Mouse (Mus musculus): ENCODE measurements around the gene Gpn1. TPM values are rescaled to one million over a fixed set of nuclear protein-coding genes. Genes with fewer than 3 reads are reported as not detected.

Gpn1 gene
- 19.1 TPM for polyA plus RNA-seq (2012; fragmentation: generic; extraction: Trizol)

- TF ChIP-seq POLR2AphosphoS2 (IDR thresholded peaks at IDR 0.05; ENCODE audit: insufficient read length, low read depth) = peak; percentile 31
- no peak for TF ChIP-seq MAX (IDR thresholded peaks at IDR 0.05; ENCODE audit: low read depth)
- peak; percentile 68 for TF ChIP-seq POLR2A (IDR thresholded peaks at IDR 0.05; ENCODE audit: insufficient read length, low read depth)
- TF ChIP-seq E2F4 (IDR thresholded peaks at IDR 0.05; ENCODE audit: insufficient read depth) = no peak
- peak within 1 kb of the TSS; percentile 59 for H3K4me3 ChIP-seq
- no peaks in the 10 kb centered on the region for H3K27me3 ChIP-seq (ENCODE audit: control insufficient read depth, insufficient read depth, insufficient read length)
- H3K79me2 ChIP-seq (ENCODE audit: control insufficient read depth, insufficient read depth) = peaks cover 5% of the 10 kb centered on the region
- H3K4me2 ChIP-seq (ENCODE audit: low read depth) = peak within 1 kb of the TSS; percentile 83
- H3ac ChIP-seq (ENCODE audit: control insufficient read depth, insufficient read length) = peak within 1 kb of the TSS; percentile 31
- H3K36me3 ChIP-seq (ENCODE audit: control insufficient read depth, insufficient read depth) = peaks cover 13% of the 10 kb centered on the region
Observed at GRCm38 (mm10) chr5:31494513-31495297, at the start of gene Gpn1. Gene Gpn1, plus strand, starts transcription at chr5:31494741.

- H3ac ChIP-seq (ENCODE audit: control insufficient read depth, insufficient read length) = no peak overlapping the region
- H3K4me2 ChIP-seq (ENCODE audit: low read depth) = no peak overlapping the region
- no peaks in the 10 kb centered on the region for H3K27me3 ChIP-seq (ENCODE audit: control insufficient read depth, insufficient read depth, insufficient read length)
- no peaks in the 10 kb centered on the region for H3K36me3 ChIP-seq (ENCODE audit: control insufficient read depth, insufficient read depth)
- peak overlapping the region; percentile 57 for H3K4me3 ChIP-seq
- TF ChIP-seq USF1 (IDR thresholded peaks at IDR 0.05; ENCODE audit: low read depth) = no peak
- TF ChIP-seq TCF12 (IDR thresholded peaks at IDR 0.05; ENCODE audit: insufficient read depth, poor library complexity, severe bottlenecking) = no peak
- TF ChIP-seq POLR2AphosphoS2 (IDR thresholded peaks at IDR 0.05; ENCODE audit: insufficient read length, low read depth) = no peak
- peaks cover 29% of the 10 kb centered on the region for H3K79me2 ChIP-seq (ENCODE audit: control insufficient read depth, insufficient read depth)
Observed at GRCm38 (mm10) chr5:31451336-31451735, 43.2 kb upstream of the Gpn1 start.

- Histone ChIP-seq H3K4me3 (peak within 1 kb of the TSS; percentile 57), H3K36me3 (ENCODE audit: control insufficient read depth, insufficient read depth) (no peaks in the 10 kb centered on the region), H3K27me3 (ENCODE audit: control insufficient read depth, insufficient read depth, insufficient read length) (no peaks in the 10 kb centered on the region), H3K4me2 (ENCODE audit: low read depth) (peak within 1 kb of the TSS; percentile 90), H3ac (ENCODE audit: control insufficient read depth, insufficient read length) (no peak within 1 kb of the TSS), H3K79me2 (ENCODE audit: control insufficient read depth, insufficient read depth) (peaks cover 36% of the 10 kb centered on the region)
- peak; percentile 90 for TF ChIP-seq USF1 (IDR thresholded peaks at IDR 0.05; ENCODE audit: low read depth)
- no peak for TF ChIP-seq MYOG (IDR thresholded peaks at IDR 0.05; ENCODE audit: control insufficient read depth in 1 of 3, insufficient read depth in 1 of 3, insufficient read length in 2 of 3, low read depth in 2 of 3)
- no peak for TF ChIP-seq MAX (IDR thresholded peaks at IDR 0.05; ENCODE audit: low read depth)
- TF ChIP-seq CEBPB (IDR thresholded peaks at IDR 0.05; ENCODE audit: insufficient read depth, poor library complexity, severe bottlenecking) = no peak
- TF ChIP-seq TCF12 (IDR thresholded peaks at IDR 0.05; ENCODE audit: insufficient read depth, poor library complexity, severe bottlenecking) = no peak
- peak; percentile 58 for TF ChIP-seq REST (IDR thresholded peaks at IDR 0.05; ENCODE audit: insufficient read depth, insufficient read length)
- peak; percentile 38 for TF ChIP-seq E2F4 (IDR thresholded peaks at IDR 0.05; ENCODE audit: insufficient read depth)
- TF ChIP-seq TCF3 (IDR thresholded peaks at IDR 0.05; ENCODE audit: insufficient read length, low read depth) = no peak
- TF ChIP-seq POLR2A (IDR thresholded peaks at IDR 0.05; ENCODE audit: insufficient read length, low read depth) = peak; percentile 51
- no peak for TF ChIP-seq MYOD1 (IDR thresholded peaks at IDR 0.05; ENCODE audit: control insufficient read depth in 1 of 3, insufficient read length in 2 of 3, low read depth in 2 of 3)
- peak; percentile 4 for TF ChIP-seq SRF (IDR thresholded peaks at IDR 0.05; ENCODE audit: control insufficient read depth, insufficient read length, low read depth)
- peak; percentile 73 for TF ChIP-seq POLR2AphosphoS2 (IDR thresholded peaks at IDR 0.05; ENCODE audit: insufficient read length, low read depth)
Observed at GRCm38 (mm10) chr5:31451878-31452561, 42.5 kb upstream of the Gpn1 start, which contains the start of gene Zfp512. Gene Zfp512, plus strand, starts transcription at chr5:31452431.

GRCm38 (mm10) chr5:31452562-31452878 is 42.0 kb upstream of the Gpn1 start:
- TF ChIP-seq POLR2AphosphoS2 (IDR thresholded peaks at IDR 0.05; ENCODE audit: insufficient read length, low read depth) (no peak), USF1 (IDR thresholded peaks at IDR 0.05; ENCODE audit: low read depth) (no peak), SRF (IDR thresholded peaks at IDR 0.05; ENCODE audit: control insufficient read depth, insufficient read length, low read depth) (no peak), CEBPB (IDR thresholded peaks at IDR 0.05; ENCODE audit: insufficient read depth, poor library complexity, severe bottlenecking) (no peak), TCF12 (IDR thresholded peaks at IDR 0.05; ENCODE audit: insufficient read depth, poor library complexity, severe bottlenecking) (no peak), MYOG (IDR thresholded peaks at IDR 0.05; ENCODE audit: control insufficient read depth in 1 of 3, insufficient read depth in 1 of 3, insufficient read length in 2 of 3, low read depth in 2 of 3) (no peak), REST (IDR thresholded peaks at IDR 0.05; ENCODE audit: insufficient read depth, insufficient read length) (no peak), TCF3 (IDR thresholded peaks at IDR 0.05; ENCODE audit: insufficient read length, low read depth) (no peak), MAX (IDR thresholded peaks at IDR 0.05; ENCODE audit: low read depth) (no peak), POLR2A (IDR thresholded peaks at IDR 0.05; ENCODE audit: insufficient read length, low read depth) (no peak)
- peaks cover 40% of the 10 kb centered on the region for H3K79me2 ChIP-seq (ENCODE audit: control insufficient read depth, insufficient read depth)
- H3ac ChIP-seq (ENCODE audit: control insufficient read depth, insufficient read length) = no peak overlapping the region
- no peaks in the 10 kb centered on the region for H3K27me3 ChIP-seq (ENCODE audit: control insufficient read depth, insufficient read depth, insufficient read length)
- H3K4me2 ChIP-seq (ENCODE audit: low read depth) = peak overlapping the region; percentile 90
- H3K36me3 ChIP-seq (ENCODE audit: control insufficient read depth, insufficient read depth) = no peaks in the 10 kb centered on the region
- H3K4me3 ChIP-seq = peak overlapping the region; percentile 57

GRCm38 (mm10) chr5:31452886-31453410 is 41.6 kb upstream of the Gpn1 start:
- H3K4me2 ChIP-seq (ENCODE audit: low read depth) = peak overlapping the region; percentile 90
- H3K36me3 ChIP-seq (ENCODE audit: control insufficient read depth, insufficient read depth) = no peaks in the 10 kb centered on the region
- peaks cover 40% of the 10 kb centered on the region for H3K79me2 ChIP-seq (ENCODE audit: control insufficient read depth, insufficient read depth)
- H3K27me3 ChIP-seq (ENCODE audit: control insufficient read depth, insufficient read depth, insufficient read length) = no peaks in the 10 kb centered on the region
- no peak for TF ChIP-seq POLR2AphosphoS2 (IDR thresholded peaks at IDR 0.05; ENCODE audit: insufficient read length, low read depth)
- no peak overlapping the region for H3ac ChIP-seq (ENCODE audit: control insufficient read depth, insufficient read length)
- peak overlapping the region; percentile 57 for H3K4me3 ChIP-seq
